Mouse (Mus musculus) heart, postnatal 25 days (tissue): ENCODE data around the gene Fbxl14. TPM values are rescaled to one million over a fixed set of nuclear protein-coding genes. Genes with fewer than 3 reads are reported as not detected.
"Not testable (repeated sequence)": the region's sequence is repeated elsewhere in the genome, so short reads cannot be mapped to it uniquely, and the experiment has no call there.

Experiments used
- DNase-seq: peaks from one replicate; pipeline ENCODE4 v3.0.0; 2022; ENCODE audit warnings: low spot score
- intact Hi-C: fragments of 180-260 bp; cut with DNase I; formaldehyde crosslinking; loops from one replicate; pipeline ENCODE4 v1.15.1; 2025
- total RNA-seq, 2 experiments: library from RNA; stranded (reverse); gene quantifications; 2 replicates each; pipeline ENCODE4 v1.2.3; 2021

Gene Fbxl14
- total RNA-seq = 10 to 100 TPM; 15.4 to 15.6 TPM

GRCm38 (mm10) chr6:119479343-119479875, at the start of gene Fbxl14:
TSS of gene Fbxl14 (plus strand) at chr6:119479668.
- no peak for DNase-seq
- intact Hi-C loops = no loop called here

GRCm38 (mm10) chr6:119430508-119430907, 49.0 kb upstream of the Fbxl14 start:
- peak; percentile 35 for DNase-seq
- intact Hi-C loops = loop anchor here (1.0 to 5.0 kb wide), 3 partner anchors 82 to 303 kb away; no protein-coding TSS in a partner anchor

GRCm38 (mm10) chr6:119431751-119432324, 47.6 kb upstream of the Fbxl14 start:
- no peak for DNase-seq
- intact Hi-C loops = loop anchor here (2.0 to 5.0 kb wide), 2 partner anchors 83 to 305 kb away; no protein-coding TSS in a partner anchor

- no peak for DNase-seq
- intact Hi-C loops = loop anchor here (5.0 kb wide), 1 partner anchor 307 kb away; no protein-coding TSS in a partner anchor
Observed at GRCm38 (mm10) chr6:119434394-119434793, 45.1 kb upstream of the Fbxl14 start.

- intact Hi-C loops = no loop called here
- no peak for DNase-seq
Observed at GRCm38 (mm10) chr6:119437894-119438761, 41.3 kb upstream of the Fbxl14 start.

GRCm38 (mm10) chr6:119442729-119443128, 36.7 kb upstream of the Fbxl14 start:
- intact Hi-C loops = loop anchor here (10.0 kb wide), 1 partner anchor 518 kb away; no protein-coding TSS in a partner anchor
- not testable (repeated sequence) for DNase-seq

GRCm38 (mm10) chr6:119443742-119444645, 35.5 kb upstream of the Fbxl14 start:
- intact Hi-C loops = loop anchor here (1.0 to 10.0 kb wide), 2 partner anchors 224 to 519 kb away; no protein-coding TSS in a partner anchor
- peak; percentile 30 for DNase-seq

GRCm38 (mm10) chr6:119445671-119446607, 33.5 kb upstream of the Fbxl14 start:
- intact Hi-C loops = loop anchor here (10.0 kb wide), 1 partner anchor 521 kb away; no protein-coding TSS in a partner anchor

GRCm38 (mm10) chr6:119448321-119449059, 31.0 kb upstream of the Fbxl14 start:
- intact Hi-C loops = loop anchor here (10.0 kb wide), 1 partner anchor 524 kb away; no protein-coding TSS in a partner anchor
- no peak for DNase-seq

More at GRCm38 (mm10) chr6:119445671-119446607, 33.5 kb upstream of the Fbxl14 start:
- DNase-seq = no peak

- no peak for DNase-seq
- intact Hi-C loops = loop anchor here (10.0 kb wide), 1 partner anchor 524 kb away; no protein-coding TSS in a partner anchor
Observed at GRCm38 (mm10) chr6:119449060-119449499, 30.4 kb upstream of the Fbxl14 start.

GRCm38 (mm10) chr6:119450965-119451943, 28.2 kb upstream of the Fbxl14 start:
- intact Hi-C loops = no loop called here
- no peak for DNase-seq

- intact Hi-C loops = no loop called here
- DNase-seq = no peak
Observed at GRCm38 (mm10) chr6:119451981-119452499, 27.4 kb upstream of the Fbxl14 start.

- intact Hi-C loops = no loop called here
- no peak for DNase-seq
Observed at GRCm38 (mm10) chr6:119458166-119458565, 21.3 kb upstream of the Fbxl14 start.

- DNase-seq = no peak
- intact Hi-C loops = no loop called here
Observed at GRCm38 (mm10) chr6:119459041-119459440, 20.4 kb upstream of the Fbxl14 start.

GRCm38 (mm10) chr6:119460391-119460790, 19.1 kb upstream of the Fbxl14 start:
- intact Hi-C loops = no loop called here
- DNase-seq = no peak

GRCm38 (mm10) chr6:119466161-119466560, 13.3 kb upstream of the Fbxl14 start:
- DNase-seq = no peak
- intact Hi-C loops = no loop called here
